Mouse (Mus musculus) bone marrow, adult 2 months (tissue): ENCODE results near the gene Asphd2.

Experiments
- CTCF ChIP-seq: fragments of 200-500 bp; IDR thresholded peaks from 2 replicates; pipeline ENCODE4 v1.5.1; 2011; ENCODE audit warnings: low read length, control low read depth; ENCODE audit not compliant: control insufficient read depth, insufficient read depth
- POLR2A ChIP-seq: fragments of 200-500 bp; IDR thresholded peaks from 2 replicates; pipeline ENCODE4 v1.6.1; 2011; ENCODE audit warnings: low read depth, mild to moderate bottlenecking, control low read depth, low read length, borderline replicate concordance; ENCODE audit not compliant: control insufficient read depth

GRCm38 (mm10) chr5:112438535-112438934 lies 43.9 kb upstream of the Asphd2 start:
- TF ChIP-seq CTCF (no peak), POLR2A (no peak)
